Mouse (Mus musculus): ENCODE data around the gene Slc22a5. TPM values are rescaled to one million over a fixed set of nuclear protein-coding genes. Genes with fewer than 3 reads are reported as not detected.
"Not testable (repeated sequence)": the region's sequence is repeated elsewhere in the genome, so short reads cannot be mapped to it uniquely, and the experiment has no call there.

The Slc22a5 gene
- polyA plus RNA-seq, 1 experiment from 2014 or later: 11.1 TPM

GRCm38 (mm10) chr11:53871786-53872507, 19.5 kb downstream of the Slc22a5 start:
- Histone ChIP-seq H3K27me3 (replicated peaks; ENCODE audit: control insufficient read depth, insufficient read depth, low read length) (no peaks in the 10 kb centered on the region), H3K4me3 (ENCODE audit: low read length) (no peak overlapping the region), H3K27ac (ENCODE audit: low read depth, low read length) (no peak overlapping the region), H3K36me3 (ENCODE audit: control insufficient read depth, insufficient read depth, low read length) (peaks cover 3% of the 10 kb centered on the region; the same call in 1 of the 2 replicates), H3K4me1 (ENCODE audit: control insufficient read depth, insufficient read depth, low read depth, low read length) (no peaks in the 10 kb centered on the region), H3K9ac (ENCODE audit: low read depth, low read length) (no peak overlapping the region), H3K4me2 (ENCODE audit: low read length) (no peak overlapping the region), H3K9me3 (ENCODE audit: control insufficient read depth, low read length) (no peaks in the 10 kb centered on the region)
- WGBS: 88% methylated on average over 2 of the region's 2 CpGs
- ATAC-seq: no peak

GRCm38 (mm10) chr11:53869172-53869571, 22.3 kb downstream of the Slc22a5 start:
- Histone ChIP-seq H3K9me3 (ENCODE audit: control insufficient read depth, low read length) (no peaks in the 10 kb centered on the region), H3K27ac (ENCODE audit: low read depth, low read length) (no peak overlapping the region), H3K4me2 (ENCODE audit: low read length) (no peak overlapping the region), H3K4me3 (ENCODE audit: low read length) (no peak overlapping the region), H3K9ac (ENCODE audit: low read depth, low read length) (no peak overlapping the region), H3K4me1 (ENCODE audit: control insufficient read depth, insufficient read depth, low read depth, low read length) (no peaks in the 10 kb centered on the region), H3K36me3 (ENCODE audit: control insufficient read depth, insufficient read depth, low read length) (peaks cover 5% of the 10 kb centered on the region; the same call in 1 of the 2 replicates), H3K27me3 (replicated peaks; ENCODE audit: control insufficient read depth, insufficient read depth, low read length) (no peaks in the 10 kb centered on the region)
- ATAC-seq: no peak
- WGBS: 92% methylated on average over 5 of the region's 5 CpGs

GRCm38 (mm10) chr11:53868323-53868722, 23.1 kb downstream of the Slc22a5 start:
- H3K36me3 ChIP-seq (ENCODE audit: control insufficient read depth, insufficient read depth, low read length); H3K9ac ChIP-seq (ENCODE audit: low read depth, low read length); H3K4me2 ChIP-seq (ENCODE audit: low read length); H3K27ac ChIP-seq (ENCODE audit: low read depth, low read length); H3K4me3 ChIP-seq (ENCODE audit: low read length); ATAC-seq; H3K4me1 ChIP-seq (ENCODE audit: control insufficient read depth, insufficient read depth, low read depth, low read length); H3K27me3 ChIP-seq (replicated peaks; ENCODE audit: control insufficient read depth, insufficient read depth, low read length); H3K9me3 ChIP-seq (ENCODE audit: control insufficient read depth, low read length): not testable (repeated sequence)
- WGBS: 42% methylated on average over 4 of the region's 5 CpGs

- not testable (repeated sequence) for H3K27me3 ChIP-seq (replicated peaks; ENCODE audit: control insufficient read depth, insufficient read depth, low read length); H3K4me1 ChIP-seq (ENCODE audit: control insufficient read depth, insufficient read depth, low read depth, low read length); ATAC-seq; H3K4me2 ChIP-seq (ENCODE audit: low read length); H3K27ac ChIP-seq (ENCODE audit: low read depth, low read length); H3K36me3 ChIP-seq (ENCODE audit: control insufficient read depth, insufficient read depth, low read length); H3K9ac ChIP-seq (ENCODE audit: low read depth, low read length); H3K9me3 ChIP-seq (ENCODE audit: control insufficient read depth, low read length); H3K4me3 ChIP-seq (ENCODE audit: low read length)
- WGBS: 89% methylated on average over 1 of the region's 4 CpGs
Observed at GRCm38 (mm10) chr11:53864724-53865310, 26.6 kb downstream of the Slc22a5 start.

- not testable (repeated sequence) for H3K36me3 ChIP-seq (ENCODE audit: control insufficient read depth, insufficient read depth, low read length); ATAC-seq; H3K9me3 ChIP-seq (ENCODE audit: control insufficient read depth, low read length); H3K4me2 ChIP-seq (ENCODE audit: low read length); H3K9ac ChIP-seq (ENCODE audit: low read depth, low read length); H3K4me3 ChIP-seq (ENCODE audit: low read length); H3K27me3 ChIP-seq (replicated peaks; ENCODE audit: control insufficient read depth, insufficient read depth, low read length); H3K4me1 ChIP-seq (ENCODE audit: control insufficient read depth, insufficient read depth, low read depth, low read length); H3K27ac ChIP-seq (ENCODE audit: low read depth, low read length)
- 83% methylated on average over 8 of the region's 9 CpGs for WGBS
Observed at GRCm38 (mm10) chr11:53860944-53861343, 30.5 kb downstream of the Slc22a5 start.

- peak; percentile 54; the same call in 1 of the 2 replicates for ATAC-seq
- Histone ChIP-seq H3K4me3 (ENCODE audit: low read length) (peak within 1 kb of the TSS; percentile 46), H3K9ac (ENCODE audit: low read depth, low read length) (peak within 1 kb of the TSS; percentile 66), H3K4me2 (ENCODE audit: low read length) (peak within 1 kb of the TSS; percentile 67)
- H3K27ac ChIP-seq (ENCODE audit: low read depth, low read length); H3K36me3 ChIP-seq (ENCODE audit: control insufficient read depth, insufficient read depth, low read length); H3K4me1 ChIP-seq (ENCODE audit: control insufficient read depth, insufficient read depth, low read depth, low read length); H3K27me3 ChIP-seq (replicated peaks; ENCODE audit: control insufficient read depth, insufficient read depth, low read length); H3K9me3 ChIP-seq (ENCODE audit: control insufficient read depth, low read length): not testable (repeated sequence)
- WGBS: 17% methylated on average over 35 of the region's 50 CpGs
Observed at GRCm38 (mm10) chr11:53858761-53859580, 32.5 kb downstream of the Slc22a5 start, which contains the start of gene Gm12216. Gene Gm12216, minus strand, starts transcription at chr11:53859256.

GRCm38 (mm10) chr11:53858058-53858760, 33.3 kb downstream of the Slc22a5 start:
- WGBS: 81% methylated on average over 6 of the region's 6 CpGs
- H3K4me2 ChIP-seq (ENCODE audit: low read length): no peak overlapping the region; the same call in 1 of the 2 replicates

GRCm38 (mm10) chr11:53853665-53854064, 37.8 kb downstream of the Slc22a5 start:
- H3K27me3 ChIP-seq (replicated peaks; ENCODE audit: control insufficient read depth, insufficient read depth, low read length): no peaks in the 10 kb centered on the region
- H3K36me3 ChIP-seq (ENCODE audit: control insufficient read depth, insufficient read depth, low read length): no peaks in the 10 kb centered on the region
- H3K4me3 ChIP-seq (ENCODE audit: low read length): no peak overlapping the region
- no peak for ATAC-seq
- H3K9me3 ChIP-seq (ENCODE audit: control insufficient read depth, low read length): no peaks in the 10 kb centered on the region
- WGBS: 71% methylated on average over 5 of the region's 5 CpGs
- no peak overlapping the region for H3K4me2 ChIP-seq (ENCODE audit: low read length)
- H3K9ac ChIP-seq (ENCODE audit: low read depth, low read length): no peak overlapping the region
- H3K27ac ChIP-seq (ENCODE audit: low read depth, low read length): no peak overlapping the region
- H3K4me1 ChIP-seq (ENCODE audit: control insufficient read depth, insufficient read depth, low read depth, low read length): no peaks in the 10 kb centered on the region

More at GRCm38 (mm10) chr11:53858058-53858760, 33.3 kb downstream of the Slc22a5 start:
- H3K9ac ChIP-seq (ENCODE audit: low read depth, low read length): no peak overlapping the region
- no peaks in the 10 kb centered on the region for H3K9me3 ChIP-seq (ENCODE audit: control insufficient read depth, low read length)
- H3K27ac ChIP-seq (ENCODE audit: low read depth, low read length): no peak overlapping the region
- ATAC-seq: no peak
- H3K4me3 ChIP-seq (ENCODE audit: low read length): no peak overlapping the region
- H3K27me3 ChIP-seq (replicated peaks; ENCODE audit: control insufficient read depth, insufficient read depth, low read length): no peaks in the 10 kb centered on the region
- H3K4me1 ChIP-seq (ENCODE audit: control insufficient read depth, insufficient read depth, low read depth, low read length): no peaks in the 10 kb centered on the region
- no peaks in the 10 kb centered on the region for H3K36me3 ChIP-seq (ENCODE audit: control insufficient read depth, insufficient read depth, low read length)
